Mouse (Mus musculus) right cerebral cortex, postnatal 10 days (tissue): ENCODE results near the gene Oprm1.

Source experiments
- DNase-seq, 2 experiments: peaks; one replicate each; pipeline ENCODE4 v3.0.0; 2021; ENCODE audit warnings: low spot score in 2 of 2

The Oprm1 gene

GRCm38 (mm10) chr10:6895796-6896195 is 137.5 kb downstream of the Oprm1 start:
- no peak for DNase-seq

GRCm38 (mm10) chr10:6896659-6897303 is 138.5 kb downstream of the Oprm1 start:
- no peak for DNase-seq

- DNase-seq, result no peak
Observed at GRCm38 (mm10) chr10:6900126-6900525, 141.8 kb downstream of the Oprm1 start.

- DNase-seq, result no peak
Observed at GRCm38 (mm10) chr10:6901819-6902393, 143.6 kb downstream of the Oprm1 start.

GRCm38 (mm10) chr10:6909763-6910162 is 151.5 kb downstream of the Oprm1 start:
- DNase-seq, result peak in 1 of 2 experiments; percentile 46

- DNase-seq, result no peak
Observed at GRCm38 (mm10) chr10:6915991-6916390, 157.7 kb downstream of the Oprm1 start.

GRCm38 (mm10) chr10:6916545-6917257 is 158.4 kb downstream of the Oprm1 start:
- peak; percentile 84 to 93 for DNase-seq

GRCm38 (mm10) chr10:6926724-6927123 is 168.4 kb downstream of the Oprm1 start:
- DNase-seq, result no peak

- DNase-seq, result no peak
Observed at GRCm38 (mm10) chr10:6927600-6928223, 169.4 kb downstream of the Oprm1 start.

GRCm38 (mm10) chr10:6928905-6929304 is 170.6 kb downstream of the Oprm1 start:
- DNase-seq, result no peak

- DNase-seq, result peak; percentile 36 to 52
Observed at GRCm38 (mm10) chr10:6930398-6930797, 172.1 kb downstream of the Oprm1 start.

GRCm38 (mm10) chr10:6930889-6931288 is 172.6 kb downstream of the Oprm1 start:
- DNase-seq, result peak in 1 of 2 experiments; percentile 47

GRCm38 (mm10) chr10:6934776-6935175 is 176.5 kb downstream of the Oprm1 start:
- no peak for DNase-seq

- peak; percentile 57 to 79 for DNase-seq
Observed at GRCm38 (mm10) chr10:6936671-6937425, 178.5 kb downstream of the Oprm1 start.

GRCm38 (mm10) chr10:6953115-6953514 is 194.8 kb downstream of the Oprm1 start:
- no peak for DNase-seq

- no peak for DNase-seq
Observed at GRCm38 (mm10) chr10:6954533-6954932, 196.2 kb downstream of the Oprm1 start.

- DNase-seq, result no peak
Observed at GRCm38 (mm10) chr10:6956357-6956756, 198.1 kb downstream of the Oprm1 start.

- DNase-seq, result no peak
Observed at GRCm38 (mm10) chr10:6958791-6959190, 200.5 kb downstream of the Oprm1 start.

- no peak for DNase-seq
Observed at GRCm38 (mm10) chr10:6967588-6968242, 209.4 kb downstream of the Oprm1 start.

GRCm38 (mm10) chr10:6968334-6968733 is 210.0 kb downstream of the Oprm1 start:
- no peak for DNase-seq

GRCm38 (mm10) chr10:6977843-6978242 is 219.5 kb downstream of the Oprm1 start:
- DNase-seq, result peak in 1 of 2 experiments; percentile 35
